Mouse (Mus musculus): ENCODE measurements at regions not wholly inside any gene's neighbourhood (a gene's known extent, or its start where the extent isn't known, plus 50 kb on each side); places are given as distances from the start of the nearest gene placed in this dataset.

DNA sequence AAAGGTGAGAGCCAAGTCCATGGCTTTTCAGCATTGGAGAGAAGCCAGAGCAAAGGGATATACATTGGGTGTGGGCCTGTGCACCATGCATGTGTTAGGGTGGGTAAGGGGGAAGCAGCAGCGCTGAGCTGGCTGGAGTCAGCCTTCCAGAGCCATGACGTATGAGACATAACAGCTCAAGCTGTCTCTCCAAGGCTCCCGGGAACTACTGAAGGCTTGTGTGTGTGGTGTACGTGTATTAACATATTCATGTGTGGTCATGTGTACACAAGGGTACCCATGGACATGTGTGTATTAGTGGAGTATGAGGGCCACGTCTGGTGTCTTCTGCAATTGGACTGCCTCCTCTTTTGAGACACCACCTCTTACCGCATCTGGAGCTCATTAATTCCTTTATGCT, 417.8 kb downstream of the Rps24 start:
- Histone ChIP-seq H3K4me3 (replicated peaks; ENCODE audit: low read length) (no peak overlapping the region), H3K9me3 (ENCODE audit: low read length) (no peaks in the 10 kb centered on the region), H3K36me3 (ENCODE audit: insufficient read depth, low read length) (no peaks in the 10 kb centered on the region), H3K27me3 (ENCODE audit: insufficient read depth, low read length) (peaks cover 8% of the 10 kb centered on the region; the same call in 1 of the 2 replicates), H3K4me1 (replicated peaks; ENCODE audit: low read depth, low read length) (no peaks in the 10 kb centered on the region)
- no peak for TF ChIP-seq POU5F1 (IDR thresholded peaks at IDR 0.05; ENCODE audit: borderline replicate concordance, low read length)
- no peak for TF ChIP-seq NANOG (IDR thresholded peaks at IDR 0.05; ENCODE audit: borderline replicate concordance, low read length)
- no peak for TF ChIP-seq CTCF (conservative IDR thresholded peaks at IDR 0.05; ENCODE audit: low read length)

GRCm38 (mm10) chr14:24906916-24907315, 420.0 kb downstream of the Rps24 start:
- TF ChIP-seq CTCF (conservative IDR thresholded peaks at IDR 0.05; ENCODE audit: low read length) (no peak), NANOG (IDR thresholded peaks at IDR 0.05; ENCODE audit: borderline replicate concordance, low read length) (no peak)
- H3K4me1 ChIP-seq (replicated peaks; ENCODE audit: low read depth, low read length): no peaks in the 10 kb centered on the region
- H3K36me3 ChIP-seq (ENCODE audit: insufficient read depth, low read length): no peaks in the 10 kb centered on the region
- no peak overlapping the region for H3K4me3 ChIP-seq (replicated peaks; ENCODE audit: low read length)
- no peaks in the 10 kb centered on the region for H3K9me3 ChIP-seq (ENCODE audit: low read length)
- peaks cover 12% of the 10 kb centered on the region for H3K27me3 ChIP-seq (ENCODE audit: insufficient read depth, low read length)

GRCm38 (mm10) chr14:24908377-24908776, 421.5 kb downstream of the Rps24 start:
- H3K27me3 ChIP-seq (ENCODE audit: insufficient read depth, low read length): peaks cover 15% of the 10 kb centered on the region
- H3K4me3 ChIP-seq (replicated peaks; ENCODE audit: low read length): no peak overlapping the region
- H3K4me1 ChIP-seq (replicated peaks; ENCODE audit: low read depth, low read length): no peaks in the 10 kb centered on the region
- no peaks in the 10 kb centered on the region for H3K9me3 ChIP-seq (ENCODE audit: low read length)
- no peaks in the 10 kb centered on the region for H3K36me3 ChIP-seq (ENCODE audit: insufficient read depth, low read length)
- TF ChIP-seq NANOG (IDR thresholded peaks at IDR 0.05; ENCODE audit: borderline replicate concordance, low read length) (no peak), POU5F1 (IDR thresholded peaks at IDR 0.05; ENCODE audit: borderline replicate concordance, low read length) (no peak), CTCF (conservative IDR thresholded peaks at IDR 0.05; ENCODE audit: low read length) (no peak)

DNA sequence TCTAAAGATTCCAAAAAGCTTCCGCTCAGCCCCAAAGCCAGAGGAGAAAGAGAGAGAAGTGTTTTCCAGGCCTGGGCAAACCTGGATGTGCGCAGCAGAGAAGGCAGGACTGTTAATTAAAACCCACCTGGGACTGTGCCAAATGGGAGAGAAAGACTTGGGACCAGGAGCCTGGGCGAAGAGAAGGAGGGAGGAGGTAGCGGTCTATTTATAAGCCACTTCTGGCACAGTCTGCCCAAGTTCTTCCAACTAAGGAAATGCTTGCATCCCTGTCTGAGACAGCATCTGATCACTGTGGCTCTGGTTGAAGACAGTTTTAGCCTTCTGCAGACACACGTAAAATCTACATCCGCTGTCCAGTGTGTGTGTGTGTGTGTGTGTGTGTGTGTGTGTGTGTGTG, 424.7 kb downstream of the Rps24 start:
- no peak overlapping the region for H3K4me3 ChIP-seq (replicated peaks; ENCODE audit: low read length)
- peaks cover 15% of the 10 kb centered on the region for H3K27me3 ChIP-seq (ENCODE audit: insufficient read depth, low read length)
- H3K4me1 ChIP-seq (replicated peaks; ENCODE audit: low read depth, low read length): no peaks in the 10 kb centered on the region
- H3K9me3 ChIP-seq (ENCODE audit: low read length): no peaks in the 10 kb centered on the region
- no peaks in the 10 kb centered on the region for H3K36me3 ChIP-seq (ENCODE audit: insufficient read depth, low read length)
- TF ChIP-seq NANOG (IDR thresholded peaks at IDR 0.05; ENCODE audit: borderline replicate concordance, low read length) (no peak), POU5F1 (IDR thresholded peaks at IDR 0.05; ENCODE audit: borderline replicate concordance, low read length) (no peak), CTCF (conservative IDR thresholded peaks at IDR 0.05; ENCODE audit: low read length) (no peak)

GRCm38 (mm10) chr14:24919056-24919455, 432.1 kb downstream of the Rps24 start:
- Histone ChIP-seq H3K36me3 (ENCODE audit: insufficient read depth, low read length) (no peaks in the 10 kb centered on the region), H3K4me3 (replicated peaks; ENCODE audit: low read length) (no peak overlapping the region), H3K27me3 (ENCODE audit: insufficient read depth, low read length) (peaks cover 13% of the 10 kb centered on the region; the same call in 1 of the 2 replicates), H3K9me3 (ENCODE audit: low read length) (no peaks in the 10 kb centered on the region), H3K4me1 (replicated peaks; ENCODE audit: low read depth, low read length) (no peaks in the 10 kb centered on the region)
- TF ChIP-seq CTCF (conservative IDR thresholded peaks at IDR 0.05; ENCODE audit: low read length) (no peak), POU5F1 (IDR thresholded peaks at IDR 0.05; ENCODE audit: borderline replicate concordance, low read length) (no peak), NANOG (IDR thresholded peaks at IDR 0.05; ENCODE audit: borderline replicate concordance, low read length) (no peak)

- no peak overlapping the region for H3K4me3 ChIP-seq (replicated peaks; ENCODE audit: low read length)
- peaks cover 16% of the 10 kb centered on the region for H3K4me1 ChIP-seq (replicated peaks; ENCODE audit: low read depth, low read length)
- no peaks in the 10 kb centered on the region for H3K9me3 ChIP-seq (ENCODE audit: low read length)
- H3K36me3 ChIP-seq (ENCODE audit: insufficient read depth, low read length): no peaks in the 10 kb centered on the region
- H3K27me3 ChIP-seq (ENCODE audit: insufficient read depth, low read length): peaks cover 13% of the 10 kb centered on the region; the same call in 1 of the 2 replicates
- no peak for TF ChIP-seq NANOG (IDR thresholded peaks at IDR 0.05; ENCODE audit: borderline replicate concordance, low read length)
- no peak for TF ChIP-seq CTCF (conservative IDR thresholded peaks at IDR 0.05; ENCODE audit: low read length)
- no peak for TF ChIP-seq POU5F1 (IDR thresholded peaks at IDR 0.05; ENCODE audit: borderline replicate concordance, low read length)
Measured at GRCm38 (mm10) chr14:24922006-24922405, 435.1 kb downstream of the Rps24 start.

DNA sequence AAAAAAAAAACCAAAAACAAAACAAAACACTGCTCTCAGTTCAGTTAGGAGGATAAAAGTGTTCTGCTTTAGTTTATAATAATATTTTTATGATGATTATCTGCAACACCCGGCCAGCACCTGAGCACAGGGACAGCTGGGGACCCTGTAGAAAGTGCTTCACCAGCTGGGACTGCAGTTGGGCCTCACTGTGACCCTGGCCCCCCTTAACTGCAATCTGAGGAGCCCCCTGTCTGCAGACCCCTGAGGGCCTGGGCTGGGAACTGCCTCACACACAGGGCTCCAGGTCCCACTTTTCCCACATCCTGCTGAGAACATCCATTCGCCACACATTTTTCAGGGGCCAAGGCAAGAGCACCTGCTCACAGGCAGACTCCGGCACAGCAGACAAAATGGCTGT, 437.6 kb downstream of the Rps24 start:
- no peaks in the 10 kb centered on the region for H3K36me3 ChIP-seq (ENCODE audit: insufficient read depth, low read length)

DNA sequence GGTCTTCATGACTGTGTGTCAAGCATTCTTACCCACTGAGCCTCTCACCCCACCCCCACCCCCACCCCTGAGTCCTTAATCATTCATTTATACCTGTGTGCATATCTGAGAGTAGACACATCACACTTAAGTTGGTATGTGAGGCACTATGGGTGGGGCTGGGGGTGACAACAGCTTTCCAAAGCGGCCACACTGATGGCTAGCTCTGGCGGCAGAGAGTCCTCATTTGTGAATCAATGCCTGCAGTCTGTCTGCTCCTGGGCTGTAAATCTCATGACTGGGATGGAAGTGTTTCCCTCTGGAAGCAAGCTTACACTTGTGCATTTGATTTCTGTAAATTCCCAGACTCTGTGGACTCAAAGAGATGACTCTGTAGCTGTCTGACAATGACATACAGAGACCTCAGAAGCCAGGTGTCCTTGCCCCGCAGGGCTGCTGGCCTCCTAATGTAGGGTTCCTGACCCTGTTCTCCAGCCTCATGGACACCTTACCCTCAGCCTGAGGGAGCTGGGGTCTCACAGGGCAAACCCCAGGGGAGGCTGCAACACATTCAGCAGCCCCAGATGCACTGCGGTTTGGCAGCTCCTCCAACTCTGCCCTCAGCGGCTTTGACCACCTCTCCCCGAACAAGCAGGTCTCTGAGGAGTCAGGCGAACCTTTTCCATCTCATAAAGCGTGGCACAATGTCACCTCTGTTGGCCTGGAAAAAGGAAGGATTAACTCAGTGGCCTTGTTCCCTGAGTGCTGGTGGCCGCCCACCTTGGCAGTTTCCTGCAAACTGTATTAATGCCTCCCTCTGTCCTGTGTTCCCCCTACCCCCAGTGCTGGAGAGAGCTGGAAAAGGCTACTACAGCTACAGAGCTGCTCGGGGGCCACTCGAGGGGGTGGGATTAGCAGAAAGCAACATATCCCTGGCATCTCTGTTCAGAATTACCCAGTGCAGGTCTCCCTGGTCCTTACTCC, 439.4 kb downstream of the Rps24 start:
- peak overlapping the region; percentile 51 for H3K4me3 ChIP-seq (replicated peaks; ENCODE audit: low read length)
- peaks cover 17% of the 10 kb centered on the region for H3K4me1 ChIP-seq (replicated peaks; ENCODE audit: low read depth, low read length)
- TF ChIP-seq POU5F1 (IDR thresholded peaks at IDR 0.05; ENCODE audit: borderline replicate concordance, low read length) (no peak), NANOG (IDR thresholded peaks at IDR 0.05; ENCODE audit: borderline replicate concordance, low read length) (no peak), CTCF (conservative IDR thresholded peaks at IDR 0.05; ENCODE audit: low read length) (no peak)
- H3K27me3 ChIP-seq (ENCODE audit: insufficient read depth, low read length): 0 out of 2 replicates have a peak, but pooled peaks cover 8% of the 10 kb centered on the region
- H3K36me3 ChIP-seq (ENCODE audit: insufficient read depth, low read length): no peaks in the 10 kb centered on the region
- H3K9me3 ChIP-seq (ENCODE audit: low read length): no peaks in the 10 kb centered on the region; the same call in 1 of the 2 replicates

More for the DNA sequence above, 437.6 kb downstream of the Rps24 start:
- Histone ChIP-seq H3K9me3 (ENCODE audit: low read length) (no peaks in the 10 kb centered on the region; the same call in 1 of the 2 replicates), H3K4me1 (replicated peaks; ENCODE audit: low read depth, low read length) (peaks cover 17% of the 10 kb centered on the region), H3K27me3 (ENCODE audit: insufficient read depth, low read length) (peaks cover 13% of the 10 kb centered on the region; the same call in 1 of the 2 replicates), H3K4me3 (replicated peaks; ENCODE audit: low read length) (no peak overlapping the region)
- no peak for TF ChIP-seq NANOG (IDR thresholded peaks at IDR 0.05; ENCODE audit: borderline replicate concordance, low read length)
- TF ChIP-seq CTCF (conservative IDR thresholded peaks at IDR 0.05; ENCODE audit: low read length): no peak
